Mouse (Mus musculus): Measurements from ENCODE around the gene Igsf23.
"Not testable (repeated sequence)": the region's sequence is repeated elsewhere in the genome, so short reads cannot be mapped to it uniquely, and the experiment has no call there.

The Igsf23 gene

DNA sequence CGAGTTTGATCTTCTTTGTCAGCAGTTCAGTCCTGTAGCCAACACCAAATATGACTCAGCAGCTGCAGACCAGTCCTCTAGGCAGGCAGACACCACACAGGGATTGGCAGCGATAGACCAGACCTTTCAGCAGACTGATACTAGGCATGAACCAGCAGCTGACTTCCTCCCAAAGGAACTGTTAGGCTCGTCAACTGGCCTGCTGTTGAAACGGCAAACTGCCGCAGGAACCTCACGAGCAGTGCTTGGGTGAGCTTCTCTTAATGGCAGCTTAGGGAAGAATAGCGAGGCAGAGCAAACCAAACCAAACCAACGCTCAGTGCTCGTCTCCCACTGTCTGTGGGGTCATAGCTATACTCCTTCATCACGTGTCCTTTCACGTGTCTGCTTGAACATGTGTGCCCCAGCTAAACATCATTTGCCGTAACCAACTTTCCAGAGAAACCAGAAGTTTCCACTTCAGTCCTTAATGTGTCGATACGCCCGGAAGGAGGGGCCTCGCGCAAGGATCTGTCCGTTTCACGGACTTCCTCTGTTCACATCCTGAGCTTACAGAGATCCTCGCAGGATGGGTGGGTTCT lies 15.3 kb downstream of the Igsf23 start:
- DNase-seq (ENCODE audit: low read depth): no peak

GRCm38 (mm10) chr7:19932877-19933809 lies 17.4 kb downstream of the Igsf23 start:
- DNase-seq (ENCODE audit: low read depth): peak; percentile 53

DNA sequence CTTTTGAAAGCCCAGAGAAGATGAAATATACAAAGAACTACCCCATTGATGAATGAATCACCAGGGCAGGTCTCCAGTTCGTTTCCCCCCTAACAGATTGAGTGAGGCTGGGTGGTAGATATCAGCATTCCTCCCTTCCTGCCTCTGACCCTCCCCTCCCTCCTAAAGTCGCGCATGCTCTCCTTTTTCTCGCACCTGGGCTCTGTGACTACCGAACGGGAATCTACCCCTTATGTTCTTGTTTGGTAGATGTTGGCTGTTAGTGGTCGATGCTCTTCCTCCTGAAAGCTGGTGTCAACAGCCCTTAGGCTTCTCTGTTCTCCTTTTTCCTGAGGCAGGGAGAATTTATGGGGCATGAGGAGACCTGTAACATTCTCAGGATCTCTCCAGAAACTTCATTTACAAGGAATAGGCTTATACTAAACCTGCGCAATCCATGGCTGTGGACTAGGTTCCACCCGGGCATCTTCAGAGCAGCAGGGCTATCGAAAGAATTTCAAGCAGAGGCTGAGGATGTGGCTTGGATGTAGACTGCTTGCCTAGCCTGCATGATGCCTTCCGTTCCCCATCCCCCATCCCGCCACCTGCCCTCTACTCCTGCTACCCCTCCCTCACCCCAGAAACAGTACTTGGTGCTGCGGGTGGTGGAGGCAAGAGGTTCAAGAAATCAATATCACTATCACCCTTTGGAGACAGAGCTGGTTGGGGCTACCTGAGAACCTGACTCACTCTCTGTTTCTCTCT lies 18.3 kb downstream of the Igsf23 start:
- no peak for DNase-seq (ENCODE audit: low read depth)

DNA sequence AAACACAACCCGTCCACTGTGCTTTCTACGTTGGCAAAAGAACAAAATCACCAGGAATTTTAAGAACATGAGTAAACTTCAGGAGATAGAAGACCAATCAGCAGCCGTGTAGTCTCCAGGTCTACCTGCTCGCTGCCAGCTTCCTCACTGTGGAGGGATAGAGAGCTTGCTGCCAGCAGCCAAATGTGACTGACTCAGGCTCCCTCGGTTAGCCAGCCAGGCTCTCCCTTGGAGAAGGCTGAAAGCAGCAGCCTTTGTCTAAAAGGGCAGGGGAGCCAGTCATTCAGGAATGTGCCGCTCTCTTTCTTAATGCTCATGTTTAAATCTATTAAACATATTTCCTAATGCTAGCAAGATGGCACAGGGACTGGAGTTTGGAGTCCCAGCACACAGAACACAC lies 20.1 kb downstream of the Igsf23 start:
- not testable (repeated sequence) for DNase-seq (ENCODE audit: low read depth)

GRCm38 (mm10) chr7:19928486-19928885 lies 22.1 kb downstream of the Igsf23 start:
- no peak for DNase-seq (ENCODE audit: low read depth)

DNA sequence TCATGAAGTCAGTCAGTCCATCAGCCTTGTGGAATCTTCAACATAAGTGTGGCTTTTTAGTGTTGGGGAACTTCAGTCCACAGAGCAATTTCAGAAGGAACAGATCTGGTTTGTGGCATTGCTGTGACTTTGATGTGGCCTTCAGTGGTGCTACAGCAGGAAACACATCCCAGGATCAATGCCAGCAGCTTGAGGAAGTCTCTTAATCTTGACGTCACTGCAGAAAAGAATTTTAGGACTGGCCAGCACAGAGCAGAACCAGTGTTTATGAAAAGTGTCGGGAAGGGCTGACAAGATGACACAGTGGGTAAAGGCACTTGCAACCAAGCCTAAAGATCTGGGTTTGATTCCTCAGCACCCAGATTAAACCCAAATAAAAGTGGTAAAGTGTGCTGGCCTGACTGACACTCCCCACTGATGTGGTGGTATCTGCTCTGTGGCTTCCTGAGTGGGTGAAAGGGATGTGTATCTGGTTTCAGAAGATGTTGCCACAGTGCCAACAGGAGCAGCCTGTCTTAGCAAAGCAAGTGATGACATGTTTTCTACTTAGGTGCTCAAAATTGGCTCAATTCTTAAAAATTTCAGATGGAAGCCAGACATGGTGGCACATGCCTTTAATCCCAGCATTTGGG lies 23.6 kb downstream of the Igsf23 start:
- DNase-seq (ENCODE audit: low read depth): no peak

DNA sequence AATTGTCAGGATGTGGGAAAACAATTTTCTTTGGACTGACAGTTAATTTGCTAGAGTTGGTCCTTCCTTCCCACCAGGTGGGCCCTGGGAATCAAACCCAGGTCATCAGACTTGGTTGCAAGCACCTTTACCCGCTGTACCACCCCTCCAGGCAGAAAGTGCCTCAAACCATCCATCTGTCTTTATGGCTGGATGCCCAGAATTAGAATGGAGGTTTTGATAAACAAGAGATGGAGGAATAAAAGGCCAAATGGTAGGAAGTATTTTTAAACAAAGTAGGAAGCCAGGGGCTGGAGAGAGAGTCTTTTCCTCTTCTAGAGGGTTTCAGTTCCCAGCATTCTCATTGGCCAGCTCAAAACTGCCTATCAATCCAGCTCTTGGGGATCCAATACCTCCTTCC lies 25.2 kb downstream of the Igsf23 start:
- no peak for DNase-seq (ENCODE audit: low read depth)

GRCm38 (mm10) chr7:19923797-19924196 lies 26.8 kb downstream of the Igsf23 start:
- DNase-seq (ENCODE audit: low read depth): no peak

DNA sequence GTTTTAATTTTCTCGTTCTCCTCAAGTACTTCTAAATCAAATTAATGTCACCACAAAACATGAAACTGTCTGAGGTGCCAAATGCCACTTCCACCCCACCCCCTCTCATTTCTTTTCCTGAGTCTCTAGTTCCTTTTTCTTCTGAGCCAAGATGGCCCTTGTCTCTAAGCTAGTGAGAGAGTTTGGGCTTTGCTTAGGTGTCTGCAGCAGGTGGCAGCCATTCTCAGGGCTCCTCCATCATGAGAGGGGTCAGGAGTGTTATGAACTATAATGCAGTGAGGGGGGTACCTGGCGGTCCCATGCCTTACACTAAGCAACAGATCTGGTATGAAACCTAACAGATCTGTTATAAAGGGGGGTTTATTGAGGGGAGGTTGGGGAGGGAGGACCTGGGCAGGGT lies 27.2 kb downstream of the Igsf23 start:
- DNase-seq (ENCODE audit: low read depth): no peak

DNA sequence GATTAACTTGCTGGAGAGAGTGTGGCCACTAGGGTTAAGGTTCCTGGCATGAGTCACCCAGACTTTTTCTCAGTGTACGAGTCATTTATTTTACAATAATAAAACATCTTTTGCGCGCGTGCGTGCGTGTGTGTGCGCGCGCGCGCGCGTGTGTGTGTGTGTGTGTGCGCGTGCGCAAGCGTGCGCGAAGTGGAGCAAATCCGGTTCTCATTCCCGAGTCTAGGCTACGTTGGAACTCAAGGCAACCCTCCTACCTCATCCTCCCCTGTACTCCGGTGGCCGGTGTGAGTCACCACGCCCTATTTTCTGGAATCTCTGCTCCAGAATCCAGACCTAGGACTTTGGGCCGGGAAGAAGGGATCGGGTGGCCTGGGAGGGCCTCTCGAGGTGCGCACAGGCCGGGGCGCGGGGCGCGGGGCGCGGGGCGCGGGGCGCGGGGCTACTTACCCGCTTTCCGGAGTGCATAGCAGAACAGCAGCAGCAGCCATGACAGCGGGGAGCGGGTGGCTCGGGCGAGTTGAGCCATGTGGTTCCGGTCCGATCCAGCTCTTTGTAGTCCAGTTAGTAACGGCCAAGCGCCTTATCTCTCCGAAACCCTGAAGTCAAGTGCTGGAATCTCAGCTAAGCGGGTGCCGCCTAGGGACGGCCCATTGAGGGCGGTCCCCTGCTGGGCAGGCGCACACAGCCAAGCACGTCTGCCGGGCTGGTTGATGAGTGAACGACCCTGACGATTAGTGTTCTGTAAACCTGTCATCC lies 29.9 kb downstream of the Igsf23 start, which contains the start of gene Pvr:
Gene Pvr, minus strand, starts transcription at position 655 of the 756 bp plus-strand sequence.
- DNase-seq (ENCODE audit: low read depth): peak; percentile 45

DNA sequence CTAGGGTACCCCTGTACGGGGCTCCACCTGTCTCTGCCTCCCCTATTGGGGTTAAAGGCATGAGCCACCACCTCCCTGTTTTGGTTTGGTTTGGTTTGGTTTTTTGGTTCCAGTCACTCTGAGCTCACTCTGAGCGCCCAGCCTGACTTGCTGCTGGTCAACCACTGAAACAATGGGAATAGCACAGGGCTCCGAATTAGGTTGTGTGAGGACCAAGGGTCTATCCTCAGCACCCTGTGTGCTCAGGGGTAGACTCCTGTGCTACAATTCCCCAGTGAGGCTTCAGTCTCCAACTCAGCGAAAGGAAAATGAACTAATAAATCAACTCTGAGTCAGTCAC lies 30.4 kb downstream of the Igsf23 start:
- no peak for DNase-seq (ENCODE audit: low read depth)

GRCm38 (mm10) chr7:19914558-19914957 lies 36.0 kb downstream of the Igsf23 start:
- DNase-seq (ENCODE audit: low read depth): no peak

- DNase-seq (ENCODE audit: low read depth): no peak
Measured at GRCm38 (mm10) chr7:19911695-19912524, 38.6 kb downstream of the Igsf23 start.

GRCm38 (mm10) chr7:19911292-19911658 lies 39.3 kb downstream of the Igsf23 start:
- no peak for DNase-seq (ENCODE audit: low read depth)

DNA sequence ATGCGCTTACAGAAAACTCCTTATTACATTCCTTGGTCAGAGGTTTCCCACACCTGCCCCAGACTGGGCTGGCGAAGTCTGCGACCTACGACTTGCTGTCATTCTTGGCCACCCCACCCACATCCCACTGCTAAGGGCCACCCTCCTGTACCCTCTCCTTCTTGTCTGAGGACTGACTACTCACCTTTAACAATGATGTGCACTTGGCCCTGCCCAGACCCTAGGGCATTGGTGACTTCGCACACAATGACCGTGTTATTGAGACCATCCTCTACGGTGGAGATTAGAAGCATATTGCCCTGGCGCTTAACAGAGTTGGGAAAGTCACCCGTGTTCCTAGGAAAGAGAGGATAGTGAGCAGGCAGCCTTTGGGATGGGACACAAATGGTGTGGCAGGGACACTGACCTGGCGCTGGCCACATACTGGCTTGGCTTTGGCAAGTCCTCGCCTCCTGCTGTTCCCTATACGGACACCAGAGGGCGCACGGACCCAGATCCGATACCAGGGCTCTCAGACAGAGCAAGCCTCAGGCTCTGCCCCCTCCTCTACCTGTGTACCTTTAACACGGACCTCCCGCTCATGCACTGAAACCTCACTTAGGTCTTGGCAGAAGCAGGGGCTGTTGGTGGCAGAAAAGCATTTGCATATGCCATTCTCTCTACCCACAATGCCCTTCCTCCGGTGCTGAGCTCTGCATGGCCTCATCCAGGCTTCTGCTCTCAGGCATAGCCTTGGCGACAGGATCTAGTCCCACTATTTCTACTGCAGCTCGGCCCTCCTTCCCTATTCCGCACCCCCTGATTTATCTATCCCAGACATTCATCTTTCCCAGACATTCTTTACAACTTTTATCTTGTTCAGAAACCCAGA lies 39.9 kb downstream of the Igsf23 start:
- DNase-seq (ENCODE audit: low read depth): peak; percentile 61

DNA sequence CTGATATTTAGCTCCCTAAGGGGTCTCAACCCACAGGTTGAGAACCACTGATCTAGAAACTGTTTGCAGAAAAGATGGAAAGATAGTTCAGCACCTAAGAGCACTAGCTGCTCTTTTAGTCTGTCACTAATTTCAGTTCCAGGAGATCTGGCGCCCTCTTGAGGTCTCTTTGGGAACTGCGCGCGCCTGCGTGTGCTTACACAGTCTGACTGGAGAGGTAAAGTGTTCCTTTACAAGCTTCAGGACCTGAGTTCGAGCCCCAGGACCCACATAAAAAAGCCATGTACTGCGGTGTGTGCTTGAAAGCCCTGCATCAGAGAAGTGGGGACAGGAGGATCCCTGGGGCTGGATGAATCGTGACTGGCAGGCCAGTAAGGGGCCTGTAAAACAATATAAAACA lies 60.7 kb downstream of the Igsf23 start:
- peak; percentile 52 for DNase-seq (ENCODE audit: low read depth)

DNA sequence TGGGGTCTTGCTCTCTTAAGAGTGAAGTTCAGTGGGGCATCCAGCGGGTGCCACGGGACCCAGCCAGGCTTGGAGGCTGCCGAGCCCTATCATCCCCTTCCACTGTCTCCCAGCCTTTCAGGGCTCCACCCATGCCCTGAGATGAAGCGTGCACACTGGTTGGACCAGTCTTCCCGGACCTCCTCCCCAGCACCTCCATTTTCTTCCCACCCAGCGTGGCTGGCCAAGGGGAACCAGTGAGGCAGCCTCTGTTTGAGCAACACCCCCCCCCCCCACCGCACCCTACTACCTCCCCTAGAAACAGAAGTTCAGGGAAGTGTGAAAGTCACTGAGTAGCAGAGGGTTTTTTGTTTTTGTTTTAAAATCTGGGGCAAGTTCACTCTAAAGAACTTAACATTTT lies 62.7 kb downstream of the Igsf23 start, which contains the start of gene Ceacam19:
Gene Ceacam19, minus strand, starts transcription at position 117 of the 400 bp plus-strand sequence.
- DNase-seq (ENCODE audit: low read depth): no peak
